Mouse (Mus musculus) splenic B cell, adult 2 months (primary cell): Measurements from ENCODE around the gene Chst11.

Experiments used
- DNase-seq: peaks from one replicate; pipeline ENCODE4 v3.0.0-alpha.2; 2011; ENCODE audit warnings: low read depth, low spot score
- H3K27me3 ChIP-seq: 2 replicates; pipeline ENCODE4 v1.6.1; 2012; ENCODE audit warnings: mild to moderate bottlenecking, low read length, moderate library complexity, mixed read lengths; ENCODE audit not compliant: control insufficient read depth, poor library complexity, insufficient read depth, severe bottlenecking
- H3K36me3 ChIP-seq: 2 replicates; pipeline ENCODE4 v1.6.1; 2012; ENCODE audit warnings: mild to moderate bottlenecking, low read length, moderate library complexity, mixed read lengths; ENCODE audit not compliant: control insufficient read depth, poor library complexity, insufficient read depth, severe bottlenecking

Gene Chst11

GRCm38 (mm10) chr10:83133866-83134570 lies 148.7 kb downstream of the Chst11 start:
- no peaks in the 10 kb centered on the region for H3K36me3 ChIP-seq

GRCm38 (mm10) chr10:83134896-83135295 lies 149.6 kb downstream of the Chst11 start:
- DNase-seq = no peak
- Histone ChIP-seq H3K36me3 (no peaks in the 10 kb centered on the region), H3K27me3 (no peaks in the 10 kb centered on the region)

More at GRCm38 (mm10) chr10:83133866-83134570, 148.7 kb downstream of the Chst11 start:
- no peaks in the 10 kb centered on the region for H3K27me3 ChIP-seq
- DNase-seq = no peak

- Histone ChIP-seq H3K36me3 (no peaks in the 10 kb centered on the region), H3K27me3 (no peaks in the 10 kb centered on the region)
- DNase-seq = no peak
These were observed 150.7 kb downstream of the Chst11 start for GRCm38 (mm10) chr10:83135963-83136362.

- no peak for DNase-seq
- no peaks in the 10 kb centered on the region for H3K36me3 ChIP-seq
These were observed 151.8 kb downstream of the Chst11 start for GRCm38 (mm10) chr10:83137103-83137502.

GRCm38 (mm10) chr10:83139276-83139675 lies 154.0 kb downstream of the Chst11 start:
- Histone ChIP-seq H3K36me3 (no peaks in the 10 kb centered on the region), H3K27me3 (no peaks in the 10 kb centered on the region)
- no peak for DNase-seq

More at GRCm38 (mm10) chr10:83137103-83137502, 151.8 kb downstream of the Chst11 start:
- no peaks in the 10 kb centered on the region for H3K27me3 ChIP-seq

- Histone ChIP-seq H3K36me3 (no peaks in the 10 kb centered on the region), H3K27me3 (no peaks in the 10 kb centered on the region)
- DNase-seq = no peak
These were observed 155.1 kb downstream of the Chst11 start for GRCm38 (mm10) chr10:83140258-83140936.

- H3K36me3 ChIP-seq = no peaks in the 10 kb centered on the region
- no peak for DNase-seq
- H3K27me3 ChIP-seq = no peaks in the 10 kb centered on the region
These were observed 156.1 kb downstream of the Chst11 start for GRCm38 (mm10) chr10:83141434-83141833.

- H3K36me3 ChIP-seq = no peaks in the 10 kb centered on the region
- no peaks in the 10 kb centered on the region for H3K27me3 ChIP-seq
- no peak for DNase-seq
These were observed 157.8 kb downstream of the Chst11 start for GRCm38 (mm10) chr10:83143049-83143448.

- no peak for DNase-seq
- no peaks in the 10 kb centered on the region for H3K36me3 ChIP-seq
These were observed 160.5 kb downstream of the Chst11 start for GRCm38 (mm10) chr10:83145836-83146235.

GRCm38 (mm10) chr10:83149342-83150178 lies 164.3 kb downstream of the Chst11 start:
- no peaks in the 10 kb centered on the region for H3K36me3 ChIP-seq
- no peaks in the 10 kb centered on the region for H3K27me3 ChIP-seq
- no peak for DNase-seq

More at GRCm38 (mm10) chr10:83145836-83146235, 160.5 kb downstream of the Chst11 start:
- H3K27me3 ChIP-seq = no peaks in the 10 kb centered on the region

- Histone ChIP-seq H3K27me3 (no peaks in the 10 kb centered on the region), H3K36me3 (no peaks in the 10 kb centered on the region)
- no peak for DNase-seq
These were observed 165.3 kb downstream of the Chst11 start for GRCm38 (mm10) chr10:83150587-83150986.

- no peak for DNase-seq
- no peaks in the 10 kb centered on the region for H3K27me3 ChIP-seq
- no peaks in the 10 kb centered on the region for H3K36me3 ChIP-seq
These were observed 166.1 kb downstream of the Chst11 start for GRCm38 (mm10) chr10:83151362-83151761.

GRCm38 (mm10) chr10:83151896-83152685 lies 166.8 kb downstream of the Chst11 start:
- no peak for DNase-seq
- Histone ChIP-seq H3K36me3 (no peaks in the 10 kb centered on the region), H3K27me3 (no peaks in the 10 kb centered on the region)

GRCm38 (mm10) chr10:83152723-83153122 lies 167.4 kb downstream of the Chst11 start:
- no peak for DNase-seq
- no peaks in the 10 kb centered on the region for H3K27me3 ChIP-seq
- H3K36me3 ChIP-seq = no peaks in the 10 kb centered on the region
